20 mouse cellular contexts compared by ENCODE assay signal in genomic region chr5:115405205-115405604, GRCm38 (mm10). TPM values are rescaled to one million over a fixed set of nuclear protein-coding genes. Genes with fewer than 3 reads are reported as not detected.
DNase-seq lines count a peak whose midpoint lies in the region; ATAC-seq and TF ChIP-seq lines count a peak whose summit lies in the region.
"Had no signal": no experiment of that assay in that cellular context is flagged by ENCODE, and none has a peak within 500 bp of the region (broad histone marks: within the 10 kb centered on the region; RNA-seq: fewer than 3 reads in every experiment).

No protein-coding gene starts in this region.

- H3K4me1 ChIP-seq in hindbrain, embryonic 11.5 days (replicated peaks; ENCODE audit: control insufficient read depth, insufficient read depth, low read length): peaks cover 13% of the 10 kb centered on the region; the same call in 1 of the 2 replicates
- H3K4me1 ChIP-seq in hindbrain, postnatal 0 days (ENCODE audit: insufficient read depth, low read length): peaks cover 12% of the 10 kb centered on the region; the same call in 1 of the 2 replicates
- peaks cover 58% of the 10 kb centered on the region for H3K4me1 ChIP-seq in forebrain, embryonic 12.5 days
- H3K4me1 ChIP-seq in hindbrain, embryonic 16.5 days (ENCODE audit: control insufficient read depth, insufficient read depth, low read depth, low read length): peaks cover 12% of the 10 kb centered on the region
- H3K4me1 ChIP-seq in neural tube, embryonic 14.5 days (ENCODE audit: control insufficient read depth, insufficient read depth, low read length): 0 out of 2 replicates have a peak, but pooled peaks cover 6% of the 10 kb centered on the region

- no peak for DNase-seq in hindbrain, embryonic 11.5 days (ENCODE audit: low spot score)
- no peak for DNase-seq in hindbrain, postnatal 0 days (ENCODE audit: low spot score)
- no peak for DNase-seq in cerebellum, adult 18-20 months
- no peak for DNase-seq in kidney, adult 18-20 months
- no peak for DNase-seq in natural killer cell, adult 2 months (ENCODE audit: low spot score in 2 of 2)
- DNase-seq: adrenal gland, adult 8-10 months; heart, postnatal 4 days; kidney, postnatal 10 days; layer of hippocampus, adult 9-11 months; lung, postnatal 10 days; right cerebral cortex, postnatal 25 days; thymus, postnatal 25 days had no signal

- H3K36me3 ChIP-seq in hindbrain, embryonic 11.5 days (ENCODE audit: control insufficient read depth, insufficient read depth, low read length): no peaks in the 10 kb centered on the region
- H3K36me3 ChIP-seq in hindbrain, postnatal 0 days (ENCODE audit: insufficient read depth, low read length): no peaks in the 10 kb centered on the region
- no peaks in the 10 kb centered on the region for H3K36me3 ChIP-seq in forebrain, embryonic 12.5 days (replicated peaks)
- no peaks in the 10 kb centered on the region for H3K36me3 ChIP-seq in hindbrain, embryonic 16.5 days (ENCODE audit: control insufficient read depth, insufficient read depth, low read length)
- H3K36me3 ChIP-seq in neural tube, embryonic 14.5 days (ENCODE audit: control insufficient read depth, insufficient read depth, low read length): no peaks in the 10 kb centered on the region
- H3K36me3 ChIP-seq: embryonic facial prominence, embryonic 12.5 days; liver, embryonic 15.5 days had no signal

- no peak for TF ChIP-seq CTCF in hindbrain, postnatal 0 days (IDR thresholded peaks at IDR 0.05; ENCODE audit: low read depth)

- H3K9me3 ChIP-seq in hindbrain, embryonic 11.5 days (ENCODE audit: control insufficient read depth, low read length): no peaks in the 10 kb centered on the region
- H3K9me3 ChIP-seq in hindbrain, postnatal 0 days (ENCODE audit: low read length): no peaks in the 10 kb centered on the region
- H3K9me3 ChIP-seq in forebrain, embryonic 12.5 days: no peaks in the 10 kb centered on the region
- H3K9me3 ChIP-seq in hindbrain, embryonic 16.5 days (ENCODE audit: control insufficient read depth, low read length): no peaks in the 10 kb centered on the region
- no peaks in the 10 kb centered on the region for H3K9me3 ChIP-seq in neural tube, embryonic 14.5 days (ENCODE audit: control insufficient read depth, low read length)
- H3K9me3 ChIP-seq: embryonic facial prominence, embryonic 12.5 days; liver, embryonic 15.5 days; megakaryocyte, embryonic 14.5 days had no signal

- H3K9ac ChIP-seq in hindbrain, embryonic 11.5 days (ENCODE audit: low read depth, low read length): peak overlapping the region; percentile 12
- H3K9ac ChIP-seq in hindbrain, postnatal 0 days (replicated peaks; ENCODE audit: low read length): no peak overlapping the region
- H3K9ac ChIP-seq in forebrain, embryonic 12.5 days: peak overlapping the region; percentile 56; the same call in 1 of the 2 replicates
- peak overlapping the region; percentile 23; the same call in 1 of the 2 replicates for H3K9ac ChIP-seq in hindbrain, embryonic 16.5 days (ENCODE audit: low read depth, low read length)
- H3K9ac ChIP-seq in neural tube, embryonic 14.5 days (replicated peaks; ENCODE audit: low read depth, low read length): 0 out of 2 replicates have a peak overlapping the region, but pooled peaks have one; percentile 2
- H3K9ac ChIP-seq: liver, embryonic 15.5 days had no signal

- no peak overlapping the region for H3K4me3 ChIP-seq in hindbrain, embryonic 11.5 days (ENCODE audit: low read depth, low read length)
- no peak overlapping the region for H3K4me3 ChIP-seq in hindbrain, postnatal 0 days (ENCODE audit: low read length)
- H3K4me3 ChIP-seq in forebrain, embryonic 12.5 days (replicated peaks): no peak overlapping the region
- H3K4me3 ChIP-seq in hindbrain, embryonic 16.5 days (ENCODE audit: low read length): no peak overlapping the region
- no peak overlapping the region for H3K4me3 ChIP-seq in neural tube, embryonic 14.5 days (ENCODE audit: low read depth, low read length)
- H3K4me3 ChIP-seq: liver, embryonic 15.5 days; megakaryocyte, embryonic 14.5 days had no signal

- peak overlapping the region; percentile 93 for H3K27ac ChIP-seq in hindbrain, embryonic 11.5 days (ENCODE audit: low read depth, low read length)
- no peak overlapping the region for H3K27ac ChIP-seq in hindbrain, postnatal 0 days
- H3K27ac ChIP-seq in forebrain, embryonic 12.5 days: peak overlapping the region; percentile 98
- H3K27ac ChIP-seq in hindbrain, embryonic 16.5 days (ENCODE audit: low read depth, low read length): no peak overlapping the region
- 0 out of 2 replicates have a peak overlapping the region, but pooled peaks have one; percentile 2 for H3K27ac ChIP-seq in neural tube, embryonic 14.5 days (ENCODE audit: low read depth, low read length)
- H3K27ac ChIP-seq: liver, embryonic 15.5 days had no signal

- ATAC-seq in hindbrain, embryonic 11.5 days (ENCODE audit: low FRiP score): no peak
- no peak for ATAC-seq in hindbrain, postnatal 0 days
- peak; percentile 30; the same call in 1 of the 2 replicates for ATAC-seq in forebrain, embryonic 12.5 days (ENCODE audit: low FRiP score)
- ATAC-seq in hindbrain, embryonic 16.5 days: no peak
- ATAC-seq in neural tube, embryonic 14.5 days (ENCODE audit: low read depth): no peak

- WGBS in hindbrain, embryonic 11.5 days: 46% methylated on average over 8 of the region's 8 CpGs
- 34% methylated on average over 8 of the region's 8 CpGs for WGBS in hindbrain, postnatal 0 days
- WGBS in forebrain, embryonic 12.5 days: 25% methylated on average over 8 of the region's 8 CpGs
- WGBS in hindbrain, embryonic 16.5 days: 37% methylated on average over 8 of the region's 8 CpGs
- 38% methylated on average over 8 of the region's 8 CpGs for WGBS in neural tube, embryonic 14.5 days

- H3K27me3 ChIP-seq in hindbrain, embryonic 11.5 days (ENCODE audit: control insufficient read depth, insufficient read depth, low read length): no peaks in the 10 kb centered on the region
- no peaks in the 10 kb centered on the region for H3K27me3 ChIP-seq in hindbrain, postnatal 0 days (ENCODE audit: insufficient read depth, low read length)
- no peaks in the 10 kb centered on the region for H3K27me3 ChIP-seq in forebrain, embryonic 12.5 days
- H3K27me3 ChIP-seq in hindbrain, embryonic 16.5 days (replicated peaks; ENCODE audit: control insufficient read depth, insufficient read depth, low read length): no peaks in the 10 kb centered on the region
- no peaks in the 10 kb centered on the region for H3K27me3 ChIP-seq in neural tube, embryonic 14.5 days (ENCODE audit: control insufficient read depth, insufficient read depth, low read length)
- H3K27me3 ChIP-seq: CH12.LX; embryonic facial prominence, embryonic 12.5 days had no signal

- no peak overlapping the region for H3K4me2 ChIP-seq in hindbrain, embryonic 11.5 days (replicated peaks; ENCODE audit: low read depth, low read length)
- H3K4me2 ChIP-seq in hindbrain, postnatal 0 days (ENCODE audit: low read depth, low read length): no peak overlapping the region
- H3K4me2 ChIP-seq in forebrain, embryonic 12.5 days: peak overlapping the region; percentile 47; the same call in 1 of the 2 replicates
- no peak overlapping the region for H3K4me2 ChIP-seq in hindbrain, embryonic 16.5 days (ENCODE audit: low read length)
- no peak overlapping the region for H3K4me2 ChIP-seq in neural tube, embryonic 14.5 days (ENCODE audit: low read depth, low read length)

RNA-seq across cellular contexts. Expression of gene Msi1, which starts 24.2 kb away (rescaled TPM):
- 136 and 141 TPM in 2 replicates for polyA plus RNA-seq in hindbrain, embryonic 11.5 days (2014; fragmentation: Nextera tagmentation; extraction: Ambion mirVana)
- 75.9 and 88.1 TPM in 2 replicates for total RNA-seq in hindbrain, postnatal 0 days (2014; rRNA removed)
- 45.1 and 46.2 TPM in 2 replicates for polyA plus RNA-seq in hindbrain, postnatal 0 days (2015; fragmentation: Nextera tagmentation; extraction: Ambion mirVana)
- polyA plus RNA-seq in forebrain, embryonic 12.5 days (2016; fragmentation: Nextera tagmentation; extraction: Ambion mirVana): 161 and 182 TPM in 2 replicates
- 23.0 and 44.5 TPM in 2 replicates for polyA plus RNA-seq in hindbrain, embryonic 16.5 days (2015; fragmentation: Nextera tagmentation; extraction: Ambion mirVana)
- polyA plus RNA-seq in neural tube, embryonic 14.5 days (2014; fragmentation: Nextera tagmentation; extraction: Ambion mirVana): 55.1 and 55.4 TPM in 2 replicates
- total RNA-seq: granulocyte monocyte progenitor cell, adult 5-6 weeks had no signal

RNA-seq across cellular contexts. Expression of gene Cox6a1, which starts 56.4 kb away (rescaled TPM):
- 811 and 829 TPM in 2 replicates for polyA plus RNA-seq in hindbrain, embryonic 11.5 days (2014; fragmentation: Nextera tagmentation; extraction: Ambion mirVana)
- 1,147 and 1,391 TPM in 2 replicates for total RNA-seq in hindbrain, postnatal 0 days (2014; rRNA removed)
- polyA plus RNA-seq in hindbrain, postnatal 0 days (2015; fragmentation: Nextera tagmentation; extraction: Ambion mirVana): 1,694 and 1,700 TPM in 2 replicates
- 728 and 759 TPM in 2 replicates for polyA plus RNA-seq in forebrain, embryonic 12.5 days (2016; fragmentation: Nextera tagmentation; extraction: Ambion mirVana)
- polyA plus RNA-seq in hindbrain, embryonic 16.5 days (2015; fragmentation: Nextera tagmentation; extraction: Ambion mirVana): 1,192 and 1,343 TPM in 2 replicates
- polyA plus RNA-seq in neural tube, embryonic 14.5 days (2014; fragmentation: Nextera tagmentation; extraction: Ambion mirVana): 1,051 and 1,284 TPM in 2 replicates

Comparison
In these comparisons a context has a peak if more than half of its experiments do, and no peak if none do; other contexts are left out.
1. H3K27ac ChIP-seq: peak in hindbrain, embryonic 11.5 days (single experiment), forebrain, embryonic 12.5 days (single experiment) and neural tube, embryonic 14.5 days (single experiment); none in hindbrain, postnatal 0 days (single experiment) and hindbrain, embryonic 16.5 days (single experiment).